In the genomic region with DNA sequence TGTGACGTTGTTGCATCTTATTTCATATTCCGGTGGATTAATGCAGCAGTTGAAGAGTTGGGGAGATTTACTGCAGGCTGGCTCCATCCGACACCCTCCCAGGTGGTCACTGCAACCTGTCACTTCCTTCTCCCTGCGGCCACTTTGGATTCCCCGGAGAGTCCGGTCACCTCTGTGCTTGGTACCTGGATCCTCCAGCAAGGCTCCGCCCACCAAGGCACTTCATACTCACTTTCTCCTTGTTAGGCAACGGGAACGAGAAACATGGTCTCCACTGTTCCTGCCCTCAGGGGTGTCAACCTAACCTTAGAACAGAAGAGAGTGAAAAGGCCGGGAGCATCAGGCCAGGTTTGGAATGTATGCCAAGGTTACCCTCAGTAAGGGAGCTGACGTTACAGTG, we compare ENCODE assay signal across 9 mouse cellular contexts. TPM values are rescaled to one million over a fixed set of nuclear protein-coding genes. Genes with fewer than 3 reads are reported as not detected.
A peak's percentile ranks its signal among the peaks of the same experiment; 100 is the strongest.
DNase-seq lines count a peak whose midpoint lies in the region; ATAC-seq and TF ChIP-seq lines count a peak whose summit lies in the region.
"Had no signal": no experiment of that assay in that cellular context is flagged by ENCODE, and none has a peak within 500 bp of the region (broad histone marks: within the 10 kb centered on the region; RNA-seq: fewer than 3 reads in every experiment).

No protein-coding gene starts in this region.

- peak overlapping the region; percentile 100 for H3K27ac ChIP-seq in layer of hippocampus, adult 2 months
- peak overlapping the region; percentile 100 for H3K27ac ChIP-seq in forebrain, embryonic 13.5 days
- H3K27ac ChIP-seq in intestine, embryonic 14.5 days (ENCODE audit: low read depth), result peak overlapping the region; percentile 100
- H3K27ac ChIP-seq in liver, embryonic 13.5 days, result peak overlapping the region; percentile 92
- peak overlapping the region; percentile 100 for H3K27ac ChIP-seq in neural tube, embryonic 14.5 days (ENCODE audit: low read depth, low read length)

- peak in 1 of 2 experiments; percentile 8 for DNase-seq in layer of hippocampus, adult 2 months (ENCODE audit: low spot score in 2 of 2)
- no peak for DNase-seq in layer of hippocampus, adult 9-11 months
- DNase-seq in ZHBTc4 (ENCODE audit: low read depth, low spot score), result peak; percentile 72
- peak; percentile 72 for DNase-seq in intestine, embryonic 14.5 days (ENCODE audit: low spot score)
- DNase-seq in liver, embryonic 13.5 days, result no peak
- DNase-seq in thymus, postnatal 0 days (ENCODE audit: low spot score), result no peak

- peaks cover 10% of the 10 kb centered on the region for H3K36me3 ChIP-seq in forebrain, embryonic 13.5 days (ENCODE audit: poor library complexity, severe bottlenecking)
- H3K36me3 ChIP-seq in intestine, embryonic 14.5 days (ENCODE audit: control insufficient read depth, insufficient read depth, low read length), result peaks cover 10% of the 10 kb centered on the region
- H3K36me3 ChIP-seq in liver, embryonic 13.5 days, result peaks cover 10% of the 10 kb centered on the region
- 0 out of 2 replicates have a peak, but pooled peaks cover 3% of the 10 kb centered on the region for H3K36me3 ChIP-seq in neural tube, embryonic 14.5 days (ENCODE audit: control insufficient read depth, insufficient read depth, low read length)

- WGBS in forebrain, embryonic 13.5 days, result 22% methylated on average over 11 of the region's 11 CpGs
- WGBS in intestine, embryonic 14.5 days, result 10% methylated on average over 11 of the region's 11 CpGs
- 47% methylated on average over 11 of the region's 11 CpGs for WGBS in liver, embryonic 13.5 days (ENCODE audit: insufficient replicate concordance)
- 22% methylated on average over 11 of the region's 11 CpGs for WGBS in neural tube, embryonic 14.5 days

- no peaks in the 10 kb centered on the region for H3K27me3 ChIP-seq in forebrain, embryonic 13.5 days
- no peaks in the 10 kb centered on the region for H3K27me3 ChIP-seq in intestine, embryonic 14.5 days (replicated peaks; ENCODE audit: control insufficient read depth, insufficient read depth, low read length)
- peaks cover 29% of the 10 kb centered on the region for H3K27me3 ChIP-seq in liver, embryonic 13.5 days
- no peaks in the 10 kb centered on the region for H3K27me3 ChIP-seq in neural tube, embryonic 14.5 days (ENCODE audit: control insufficient read depth, insufficient read depth, low read length)

- no peak for TF ChIP-seq CTCF in layer of hippocampus, adult 2 months (conservative IDR thresholded peaks at IDR 0.05)

- peaks cover 46% of the 10 kb centered on the region for H3K4me1 ChIP-seq in forebrain, embryonic 13.5 days
- peaks cover 40% of the 10 kb centered on the region for H3K4me1 ChIP-seq in intestine, embryonic 14.5 days (replicated peaks; ENCODE audit: control insufficient read depth, insufficient read depth, low read length)
- peaks cover 78% of the 10 kb centered on the region for H3K4me1 ChIP-seq in liver, embryonic 13.5 days (replicated peaks)
- H3K4me1 ChIP-seq in neural tube, embryonic 14.5 days (ENCODE audit: control insufficient read depth, insufficient read depth, low read length), result peaks cover 27% of the 10 kb centered on the region

- no peak for ATAC-seq in forebrain, embryonic 13.5 days
- ATAC-seq in intestine, embryonic 14.5 days (replicated peaks; ENCODE audit: low FRiP score, low TSS enrichment, low read depth), result no peak
- ATAC-seq in liver, embryonic 13.5 days (ENCODE audit: low read depth), result no peak
- ATAC-seq in neural tube, embryonic 14.5 days (ENCODE audit: low read depth), result no peak

- peak overlapping the region; percentile 100 for H3K9ac ChIP-seq in forebrain, embryonic 13.5 days
- peak overlapping the region; percentile 100 for H3K9ac ChIP-seq in intestine, embryonic 14.5 days (ENCODE audit: low read length)
- peak overlapping the region; percentile 100; the same call in 1 of the 2 replicates for H3K9ac ChIP-seq in liver, embryonic 13.5 days
- peak overlapping the region; percentile 100 for H3K9ac ChIP-seq in neural tube, embryonic 14.5 days (replicated peaks; ENCODE audit: low read depth, low read length)

- peak overlapping the region; percentile 99 for H3K4me3 ChIP-seq in layer of hippocampus, adult 2 months
- peak overlapping the region; percentile 100 for H3K4me3 ChIP-seq in forebrain, embryonic 13.5 days
- H3K4me3 ChIP-seq in intestine, embryonic 14.5 days (ENCODE audit: low read depth, low read length), result peak overlapping the region; percentile 98
- peak overlapping the region; percentile 97 for H3K4me3 ChIP-seq in liver, embryonic 13.5 days (replicated peaks)
- H3K4me3 ChIP-seq in neural tube, embryonic 14.5 days (ENCODE audit: low read depth, low read length), result peak overlapping the region; percentile 100

- peak overlapping the region; percentile 97 for H3K4me2 ChIP-seq in forebrain, embryonic 13.5 days
- peak overlapping the region; percentile 89 for H3K4me2 ChIP-seq in intestine, embryonic 14.5 days (ENCODE audit: low read length)
- peak overlapping the region; percentile 99 for H3K4me2 ChIP-seq in liver, embryonic 13.5 days
- peak overlapping the region; percentile 98 for H3K4me2 ChIP-seq in neural tube, embryonic 14.5 days (ENCODE audit: low read depth, low read length)

- H3K9me3 ChIP-seq in forebrain, embryonic 13.5 days (replicated peaks), result no peaks in the 10 kb centered on the region
- H3K9me3 ChIP-seq in intestine, embryonic 14.5 days (ENCODE audit: control insufficient read depth, low read length), result no peaks in the 10 kb centered on the region
- no peaks in the 10 kb centered on the region for H3K9me3 ChIP-seq in liver, embryonic 13.5 days (replicated peaks)
- no peaks in the 10 kb centered on the region for H3K9me3 ChIP-seq in neural tube, embryonic 14.5 days (ENCODE audit: control insufficient read depth, low read length)

RNA-seq across cellular contexts. Expression of gene Actg1, which starts 2.4 kb away (rescaled TPM):
- total RNA-seq in layer of hippocampus, adult 2 months (2021), result 1,000 to 10,000 TPM; 1,285 to 1,295 TPM
- polyA plus RNA-seq in forebrain, embryonic 13.5 days (2015; fragmentation: Nextera tagmentation; extraction: Ambion mirVana), result 3,229 and 3,555 TPM in 2 replicates
- polyA plus RNA-seq in intestine, embryonic 14.5 days (2014; fragmentation: Nextera tagmentation; extraction: Ambion mirVana), result 2,797 and 3,021 TPM in 2 replicates
- 712 and 750 TPM in 2 replicates for polyA plus RNA-seq in liver, embryonic 13.5 days (2015; fragmentation: Nextera tagmentation; extraction: Ambion mirVana)
- 4,176 and 4,177 TPM in 2 replicates for polyA plus RNA-seq in neural tube, embryonic 14.5 days (2014; fragmentation: Nextera tagmentation; extraction: Ambion mirVana)
- 1,815 and 1,857 TPM in 2 replicates for polyA plus RNA-seq in thymus, postnatal 0 days (2015; fragmentation: Nextera tagmentation; extraction: Ambion mirVana)

RNA-seq across cellular contexts. Expression of gene Fscn2, which starts 10.6 kb away (rescaled TPM):
- total RNA-seq in layer of hippocampus, adult 2 months (2021), result 1 to 10 TPM in 1 of 2 experiments, under 1 TPM in 1; 0.69 to 1.1 TPM
- polyA plus RNA-seq in forebrain, embryonic 13.5 days (2015; fragmentation: Nextera tagmentation; extraction: Ambion mirVana), result 1.3 and 1.7 TPM in 2 replicates
- 0.12 and 0.65 TPM in 2 replicates for polyA plus RNA-seq in intestine, embryonic 14.5 days (2014; fragmentation: Nextera tagmentation; extraction: Ambion mirVana)
- not detected in 2 replicates for polyA plus RNA-seq in liver, embryonic 13.5 days (2015; fragmentation: Nextera tagmentation; extraction: Ambion mirVana)
- 0.63 and 1.7 TPM in 2 replicates for polyA plus RNA-seq in neural tube, embryonic 14.5 days (2014; fragmentation: Nextera tagmentation; extraction: Ambion mirVana)
- 0.46 and 0.59 TPM in 2 replicates for polyA plus RNA-seq in thymus, postnatal 0 days (2015; fragmentation: Nextera tagmentation; extraction: Ambion mirVana)
- polyA plus RNA-seq: large intestine, adult 2 months had no signal

RNA-seq across cellular contexts. Expression of gene Faap100, which starts 27.9 kb away (rescaled TPM):
- 10 to 100 TPM; 17.7 to 19.5 TPM for total RNA-seq in layer of hippocampus, adult 2 months (2021)
- polyA plus RNA-seq in forebrain, embryonic 13.5 days (2015; fragmentation: Nextera tagmentation; extraction: Ambion mirVana), result 51.0 and 63.1 TPM in 2 replicates
- 32.6 and 37.0 TPM in 2 replicates for polyA plus RNA-seq in intestine, embryonic 14.5 days (2014; fragmentation: Nextera tagmentation; extraction: Ambion mirVana)
- polyA plus RNA-seq in liver, embryonic 13.5 days (2015; fragmentation: Nextera tagmentation; extraction: Ambion mirVana), result 7.8 and 8.7 TPM in 2 replicates
- polyA plus RNA-seq in neural tube, embryonic 14.5 days (2014; fragmentation: Nextera tagmentation; extraction: Ambion mirVana), result 74.8 and 86.8 TPM in 2 replicates
- polyA plus RNA-seq in thymus, postnatal 0 days (2015; fragmentation: Nextera tagmentation; extraction: Ambion mirVana), result 12.8 and 15.9 TPM in 2 replicates

Comparison
In these comparisons a context has a peak if more than half of its experiments do, and no peak if none do; other contexts are left out.
1. DNase-seq: peak in ZHBTc4 (single experiment) and intestine, embryonic 14.5 days (single experiment); none in layer of hippocampus, adult 9-11 months (single experiment), liver, embryonic 13.5 days (single experiment) and thymus, postnatal 0 days (single experiment).
2. Peak in every context shown above with its lines, with median percentiles within 50 percentile points of each other: H3K27ac ChIP-seq, H3K4me3 ChIP-seq, H3K4me2 ChIP-seq and H3K9ac ChIP-seq.